In genomic region chr11:117749414-117749813, GRCm38 (mm10) we compare ENCODE assay signal across 13 mouse cellular contexts. TPM values are rescaled to one million over a fixed set of nuclear protein-coding genes. Genes with fewer than 3 reads are reported as not detected.
A peak's percentile ranks its signal among the peaks of the same experiment; 100 is the strongest.
DNase-seq lines count a peak whose midpoint lies in the region; TF ChIP-seq lines count a peak whose summit lies in the region.
"Had no signal": no experiment of that assay in that cellular context is flagged by ENCODE, and none has a peak within 500 bp of the region (broad histone marks: within the 10 kb centered on the region; RNA-seq: fewer than 3 reads in every experiment).

No protein-coding gene starts in this region.

- WGBS in heart, adult 2 months = 89% methylated on average over 10 of the region's 10 CpGs

- no peak for TF ChIP-seq POLR2A in heart, adult 2 months (IDR thresholded peaks at IDR 0.05; ENCODE audit: insufficient read depth, low read depth, low read length)

- no peak for TF ChIP-seq EP300 in heart, adult 2 months (IDR thresholded peaks at IDR 0.05; ENCODE audit: insufficient read depth, low read depth, low read length)

- no peak for TF ChIP-seq CTCF in left cerebral cortex, adult 2 months (IDR thresholded peaks at IDR 0.05)
- TF ChIP-seq CTCF in heart, adult 2 months (IDR thresholded peaks at IDR 0.05) = no peak

- no peak overlapping the region for H3K4me3 ChIP-seq in left cerebral cortex, adult 2 months
- no peak overlapping the region for H3K4me3 ChIP-seq in heart, adult 2 months
- H3K4me3 ChIP-seq: megakaryocyte, embryonic 14.5 days had no signal

- H3K27me3 ChIP-seq in heart, adult 2 months (ENCODE audit: control insufficient read depth, insufficient read depth, low read length) = no peaks in the 10 kb centered on the region
- H3K27me3 ChIP-seq: megakaryocyte, embryonic 14.5 days had no signal

- H3K4me1 ChIP-seq in heart, adult 2 months (ENCODE audit: control insufficient read depth, insufficient read depth, low read length) = no peaks in the 10 kb centered on the region

- DNase-seq in cerebellum, adult 11-12 months = peak; percentile 53
- DNase-seq in cerebellum, postnatal 4 days (ENCODE audit: low spot score in 2 of 2) = no peak
- DNase-seq in right cerebral cortex, postnatal 25 days = peak; percentile 74
- no peak for DNase-seq in right cerebral cortex, postnatal 4 days
- DNase-seq in left cerebral cortex, adult 2 months (ENCODE audit: extremely low spot score in 1 of 2, low spot score in 2 of 2) = peak; percentile 77 to 78
- DNase-seq in adrenal gland, adult 2 months = no peak
- no peak for DNase-seq in heart, adult 2 months
- DNase-seq in adipocyte (ENCODE audit: low spot score) = no peak

- H3K9ac ChIP-seq in heart, adult 2 months (ENCODE audit: low read depth, low read length) = no peak overlapping the region

- no peaks in the 10 kb centered on the region for H3K79me2 ChIP-seq in heart, adult 2 months (replicated peaks; ENCODE audit: control insufficient read depth, insufficient read depth, low read length)

- H3K27ac ChIP-seq in left cerebral cortex, adult 2 months = peak overlapping the region; percentile 66
- no peak overlapping the region for H3K27ac ChIP-seq in heart, adult 2 months
- H3K27ac ChIP-seq: kidney, postnatal 0 days had no signal

- H3K36me3 ChIP-seq in heart, adult 2 months (ENCODE audit: control insufficient read depth, insufficient read depth, low read length) = no peaks in the 10 kb centered on the region; the same call in 1 of the 2 replicates

- intact Hi-C loops in left cerebral cortex, adult 2 months (cut with DNase I) = no loop called here
- intact Hi-C loops in heart, adult 2 months (cut with DNase I) = no loop called here

RNA-seq across cellular contexts. Expression of gene Tmc8, which starts 32.5 kb away (rescaled TPM):
- total RNA-seq in left cerebral cortex, adult 2 months (2021) = 1 to 10 TPM in 1 of 2 experiments, under 1 TPM in 1; 0.88 to 1.3 TPM
- 1 to 10 TPM; 2.3 to 3.1 TPM for total RNA-seq in adrenal gland, adult 2 months (2021)
- 12.3 and 13.8 TPM in 2 replicates for polyA plus RNA-seq in adrenal gland, adult 2 months (2012; rRNA removed)
- 1 to 10 TPM; 3.3 to 3.7 TPM for total RNA-seq in heart, adult 2 months (2021)
- 6.1 and 9.5 TPM in 2 replicates for polyA plus RNA-seq in heart, adult 2 months (2012; rRNA removed)

RNA-seq across cellular contexts. Expression of gene Tmc6, which starts 32.6 kb away (rescaled TPM):
- 1 to 10 TPM; 7.8 to 9.3 TPM for total RNA-seq in left cerebral cortex, adult 2 months (2021)
- total RNA-seq in adrenal gland, adult 2 months (2021) = 10 to 100 TPM; 22.3 to 28.5 TPM
- 45.1 and 47.7 TPM in 2 replicates for polyA plus RNA-seq in adrenal gland, adult 2 months (2012; rRNA removed)
- total RNA-seq in heart, adult 2 months (2021) = 10 to 100 TPM; 12.6 to 15.7 TPM
- polyA plus RNA-seq in heart, adult 2 months (2012; rRNA removed) = 18.1 and 23.3 TPM in 2 replicates

RNA-seq across cellular contexts. Expression of gene 6030468B19Rik, which starts 48.0 kb away (rescaled TPM):
- total RNA-seq in left cerebral cortex, adult 2 months (2021) = not detected
- total RNA-seq in adrenal gland, adult 2 months (2021) = not detected
- polyA plus RNA-seq in adrenal gland, adult 2 months (2012; rRNA removed) = not detected in 2 replicates
- total RNA-seq in heart, adult 2 months (2021) = not detected
- polyA plus RNA-seq in heart, adult 2 months (2012; rRNA removed) = 0.16 TPM in 1 of 2 replicates, not detected in the other
- total RNA-seq: liver, adult 2 months had no signal
- polyA plus RNA-seq: gonadal fat pad, adult 2 months; heart, postnatal 0 days; kidney, postnatal 0 days; liver, adult 2 months had no signal

Comparison
In these comparisons a context has a peak if more than half of its experiments do, and no peak if none do; other contexts are left out.
1. DNase-seq: peak in cerebellum, adult 11-12 months (single experiment), right cerebral cortex, postnatal 25 days (single experiment) and left cerebral cortex, adult 2 months (2 of 2); none in cerebellum, postnatal 4 days (0 of 2), right cerebral cortex, postnatal 4 days (single experiment), adrenal gland, adult 2 months (single experiment), heart, adult 2 months (0 of 2) and adipocyte (single experiment).